Mouse (Mus musculus) cerebellum, postnatal 25 days (tissue): ENCODE measurements around the gene Myrfl.

Experiments
- DNase-seq, 2 experiments: peaks; one replicate each; pipeline ENCODE4 v3.0.0; 2021; ENCODE audit warnings: mixed read lengths in 2 of 2

Gene Myrfl

DNA sequence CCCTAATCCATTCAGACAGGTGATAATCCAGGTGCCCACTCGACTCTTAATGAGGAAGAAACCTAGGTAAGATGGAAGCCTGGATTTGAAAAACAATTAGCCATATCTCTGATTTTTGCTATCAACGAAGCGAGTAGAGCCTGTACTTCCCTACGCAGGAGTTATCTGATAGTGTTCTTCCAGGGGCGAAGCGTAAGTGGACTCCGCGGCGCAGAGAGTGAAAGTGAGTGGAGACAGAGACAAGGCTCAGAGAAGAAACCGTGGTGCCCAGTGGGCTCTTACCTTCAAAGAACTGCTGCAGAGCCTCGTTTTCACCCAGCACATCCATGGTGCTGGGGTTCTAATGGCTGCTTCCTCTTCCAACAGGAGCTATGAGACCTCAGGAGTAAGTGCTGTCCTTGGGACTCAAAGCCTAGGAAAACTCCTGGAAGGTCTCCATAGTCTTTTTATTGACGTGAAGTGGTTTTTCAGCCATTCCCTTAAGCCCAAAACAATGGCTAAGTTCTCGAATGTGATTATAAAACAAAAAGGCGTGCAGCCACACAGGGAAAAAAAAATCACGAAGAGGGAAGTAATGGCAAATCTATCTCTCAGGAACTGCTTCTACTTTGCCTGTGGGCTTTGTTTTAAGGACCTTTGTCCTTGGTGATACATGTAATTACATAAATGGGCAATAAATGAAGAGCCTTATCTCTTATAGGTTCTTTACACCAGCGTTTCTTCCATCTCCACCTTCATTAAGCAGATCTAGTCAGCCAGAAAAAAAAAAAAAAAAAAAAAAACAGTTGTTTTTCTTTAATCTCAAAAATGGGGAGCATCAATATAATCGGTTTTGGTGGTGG lies at the start of gene Myrfl:
Gene Myrfl (minus strand): TSS at position 584 of the 842 bp plus-strand sequence.
- DNase-seq = no peak

DNA sequence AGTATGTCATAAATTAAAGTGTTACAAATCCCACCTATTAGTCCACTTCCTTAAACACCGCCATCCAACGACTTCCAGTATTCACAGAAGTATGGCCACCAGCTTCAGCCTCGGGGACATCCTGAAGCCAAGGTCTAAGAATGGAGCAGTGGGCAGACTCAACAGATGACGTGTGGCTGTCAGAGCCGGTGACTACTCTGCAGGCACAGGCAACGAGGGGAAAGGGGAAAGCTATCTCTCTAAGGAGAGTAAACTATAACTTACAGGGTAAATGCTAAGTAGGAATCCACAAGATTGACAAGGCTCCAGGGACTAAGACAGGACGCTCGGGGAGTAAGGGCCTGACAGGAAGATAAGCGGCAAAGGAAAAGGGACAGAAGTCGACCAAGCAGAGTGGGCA lies 48.2 kb upstream of the Myrfl start:
- DNase-seq = no peak

DNA sequence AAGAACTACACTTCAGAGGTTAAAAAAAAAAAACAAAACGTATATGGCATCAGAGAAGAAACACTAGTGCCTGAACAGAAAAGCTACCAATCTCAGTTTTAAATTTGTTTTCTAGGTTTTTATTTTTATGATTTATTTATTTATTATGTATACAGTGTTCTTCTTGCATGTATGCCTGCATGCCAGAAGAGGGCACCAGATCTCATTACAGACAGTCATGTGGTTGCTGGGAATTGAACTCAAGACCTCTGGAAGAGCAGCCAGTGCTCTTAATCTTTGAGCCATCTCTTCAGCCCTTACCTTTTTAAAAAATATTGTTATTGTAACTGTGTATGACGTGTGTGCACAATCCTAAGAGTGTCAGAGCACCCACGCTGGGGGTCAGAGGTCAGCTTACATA lies 47.4 kb upstream of the Myrfl start:
- DNase-seq = no peak

- DNase-seq = peak; percentile 24 to 51
Observed at GRCm38 (mm10) chr10:116943025-116943424, 46.3 kb upstream of the Myrfl start.

- DNase-seq = no peak
Observed at GRCm38 (mm10) chr10:116935028-116935427, 38.3 kb upstream of the Myrfl start.

- DNase-seq = no peak
Observed at GRCm38 (mm10) chr10:116933794-116934193, 37.1 kb upstream of the Myrfl start.

GRCm38 (mm10) chr10:116932418-116932817 lies 35.7 kb upstream of the Myrfl start:
- no peak for DNase-seq

DNA sequence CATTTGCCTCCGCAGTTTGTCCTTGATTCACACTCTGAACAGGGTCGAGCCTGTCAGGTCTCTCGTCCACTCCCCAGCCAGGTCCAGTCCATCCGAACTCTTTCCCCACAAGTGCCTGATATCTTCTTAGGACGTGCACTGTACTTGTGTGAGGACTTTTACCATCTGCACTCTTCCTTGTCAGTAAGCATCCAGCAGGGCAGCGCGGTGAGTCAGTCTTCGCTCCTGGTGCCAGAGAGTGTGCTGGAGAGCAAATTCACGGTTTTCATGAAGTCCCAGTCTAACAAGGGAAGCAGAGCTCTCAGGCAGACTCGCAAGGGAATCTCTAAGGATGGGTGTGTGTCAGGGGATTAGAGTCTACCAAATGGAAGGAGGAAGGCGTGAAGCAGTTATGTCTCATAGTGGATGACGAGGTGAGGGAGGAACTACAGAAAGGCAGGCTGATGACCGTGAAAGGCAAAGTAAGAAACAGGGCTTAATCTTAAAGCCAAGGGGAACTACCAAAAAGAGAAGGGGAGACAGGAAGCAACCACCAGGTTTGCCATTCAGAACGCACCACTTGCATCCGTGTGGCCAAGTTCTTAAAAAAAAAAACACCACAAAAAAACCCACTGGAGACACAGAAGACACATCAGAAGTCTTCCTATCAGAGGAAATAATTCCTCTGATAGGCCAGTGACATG lies 34.9 kb upstream of the Myrfl start:
- peak; percentile 22 to 43 for DNase-seq

DNA sequence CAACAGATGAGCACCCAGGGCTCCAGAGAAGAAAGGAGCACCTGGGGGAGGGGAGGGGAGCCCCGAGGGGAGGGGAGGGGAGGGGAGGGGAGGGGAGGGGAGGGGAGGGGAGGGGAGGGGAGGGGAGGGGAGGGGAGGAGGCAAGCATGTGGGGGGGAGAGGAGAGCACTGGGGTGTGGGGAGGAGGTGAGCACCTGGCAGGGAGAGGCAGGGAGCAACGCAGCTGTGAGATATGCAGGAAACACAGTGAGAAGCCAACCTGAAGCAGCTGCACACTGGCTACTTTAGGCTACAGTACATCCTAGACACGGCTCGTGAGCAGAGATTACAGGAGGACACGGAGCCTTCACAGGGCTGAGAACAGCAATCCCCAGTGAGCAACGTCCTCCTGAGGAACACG lies 34.2 kb upstream of the Myrfl start:
- DNase-seq = no peak

DNA sequence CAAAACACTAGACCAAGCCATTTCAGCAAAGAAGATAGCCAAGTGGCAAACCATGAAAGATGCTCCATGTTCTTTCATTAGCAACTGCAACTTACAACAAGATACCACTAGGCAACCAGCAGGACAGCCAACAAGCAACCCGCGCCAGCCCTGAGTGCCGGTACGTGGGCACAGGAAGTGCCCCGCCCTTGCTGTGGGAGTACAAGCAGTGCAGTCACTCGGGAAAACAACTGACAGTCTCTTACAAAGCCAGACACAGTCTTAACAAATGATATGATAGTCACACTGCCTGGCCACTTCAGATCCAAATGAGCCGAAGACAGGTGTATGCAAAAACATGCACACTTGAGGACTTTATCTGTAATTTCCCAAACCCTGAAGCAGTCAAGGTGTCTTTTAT lies 33.8 kb upstream of the Myrfl start:
- DNase-seq = no peak

- no peak for DNase-seq
Observed at GRCm38 (mm10) chr10:116928826-116929225, 32.1 kb upstream of the Myrfl start.

DNA sequence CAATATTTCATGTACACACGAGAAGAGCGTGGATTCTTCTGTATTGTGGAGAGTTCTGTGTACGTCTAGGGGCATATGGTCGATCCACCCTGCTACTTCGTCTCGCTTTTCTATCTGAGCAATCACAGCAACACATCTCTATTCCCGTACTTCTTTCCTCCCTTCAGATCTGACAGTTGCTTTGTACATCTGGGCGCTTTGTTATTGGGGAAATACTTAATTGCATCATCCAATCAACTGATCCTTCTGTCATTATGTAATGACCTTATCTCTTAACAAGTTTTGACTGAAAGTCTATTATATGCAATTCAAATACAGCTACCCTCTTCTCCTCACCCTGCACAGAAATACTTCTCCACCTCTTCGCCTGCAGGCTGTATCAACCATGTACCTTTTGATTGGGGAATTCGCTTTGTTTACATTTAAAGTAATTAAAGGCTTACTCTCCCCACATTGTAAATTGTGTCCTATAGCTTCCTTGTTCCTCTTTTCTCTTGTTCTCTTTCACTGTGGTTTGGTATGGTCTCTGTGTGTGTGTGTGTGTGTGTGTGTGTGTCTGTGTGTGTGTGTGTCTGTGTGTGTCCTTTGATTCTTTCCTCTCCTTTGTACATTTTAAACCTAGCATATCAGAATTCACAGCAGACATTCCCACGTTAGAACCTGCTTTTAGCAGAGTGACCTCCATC lies 29.9 kb upstream of the Myrfl start:
- DNase-seq = no peak

- no peak for DNase-seq
Observed at GRCm38 (mm10) chr10:116923651-116924495, 27.2 kb upstream of the Myrfl start.

GRCm38 (mm10) chr10:116922161-116922560 lies 25.4 kb upstream of the Myrfl start:
- no peak for DNase-seq

DNA sequence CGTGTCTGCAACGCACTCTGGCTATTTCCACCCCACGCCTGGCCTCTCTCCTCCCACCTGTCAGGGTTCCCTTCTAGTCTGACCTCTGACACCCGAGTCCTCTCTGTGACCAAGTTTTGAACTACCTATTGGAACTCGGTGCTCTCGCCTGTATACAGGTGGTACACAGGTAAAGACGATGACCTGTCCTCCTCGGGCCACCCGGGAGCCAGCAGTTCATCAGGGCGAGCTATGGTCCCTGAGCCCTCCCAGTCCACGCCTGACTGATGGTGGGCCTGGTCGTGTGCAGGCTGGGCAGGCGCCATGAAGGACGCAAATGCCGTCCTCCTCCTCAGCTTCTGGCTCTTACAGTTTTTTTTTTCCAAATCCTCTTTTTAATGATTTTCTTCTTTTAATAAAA lies 24.7 kb upstream of the Myrfl start:
- DNase-seq = no peak

DNA sequence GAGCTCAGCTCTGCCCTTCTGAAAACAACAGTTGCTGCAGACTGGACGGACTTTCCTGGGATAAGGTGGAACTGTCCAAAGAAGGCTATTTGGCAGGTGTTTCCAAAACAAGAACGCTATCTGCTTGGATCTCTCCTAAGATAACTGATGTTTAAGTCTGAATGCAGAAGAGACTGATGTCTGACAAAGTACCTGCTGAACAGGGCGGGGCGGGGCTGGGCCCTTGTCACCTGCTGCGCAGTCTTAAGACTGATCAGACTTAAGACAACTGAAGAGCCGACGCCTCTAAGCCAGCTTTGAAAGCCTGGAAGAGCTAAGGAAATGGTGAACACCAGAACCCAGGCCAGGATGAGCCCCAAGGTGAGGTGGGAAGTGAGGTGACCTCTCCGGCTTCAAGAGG lies 23.9 kb upstream of the Myrfl start:
- no peak for DNase-seq

DNA sequence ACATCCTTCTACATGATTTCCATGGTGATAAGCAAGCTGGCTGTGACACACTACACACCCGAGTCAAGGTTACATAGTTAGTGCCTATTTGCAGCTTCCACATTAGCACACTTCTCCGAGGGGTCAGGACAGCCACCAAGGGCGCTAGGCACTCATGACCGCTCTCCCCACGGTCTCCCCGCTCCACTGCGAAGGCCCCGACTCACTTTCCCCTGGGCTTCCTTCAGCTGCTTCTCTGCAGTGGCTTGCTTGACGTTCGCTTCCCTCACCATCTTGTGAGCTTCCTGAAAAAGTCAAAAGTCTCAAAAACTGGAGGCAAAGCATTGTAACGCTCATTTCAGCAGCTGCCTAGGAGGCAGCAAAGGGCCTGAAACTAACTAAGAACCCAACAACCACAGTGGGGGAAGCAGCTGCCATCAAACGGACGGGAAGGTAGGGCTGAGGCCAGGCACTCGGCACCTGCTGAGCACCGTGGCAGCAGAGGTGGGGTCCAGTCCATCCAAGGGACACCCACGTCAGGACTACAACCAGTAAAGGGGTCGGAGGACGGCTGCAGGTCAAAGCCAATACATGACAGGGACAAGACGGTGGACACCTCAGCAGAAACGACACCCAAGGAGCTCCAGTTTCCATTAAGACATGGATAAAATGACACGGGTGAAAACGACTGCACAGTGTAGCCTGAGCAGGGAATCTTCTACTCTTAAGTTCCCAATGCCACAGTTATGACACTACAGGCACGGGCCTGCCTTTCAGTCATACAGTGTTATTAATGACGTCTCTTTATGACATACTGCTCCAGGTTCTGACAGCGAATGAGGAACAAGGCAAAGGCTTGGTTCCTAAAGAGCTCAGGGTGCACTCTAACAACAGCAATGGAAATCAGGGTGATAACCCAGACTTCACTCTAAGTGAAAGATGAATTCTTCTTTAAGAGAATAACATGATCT lies 22.9 kb upstream of the Myrfl start:
- no peak for DNase-seq

- DNase-seq = no peak
Observed at GRCm38 (mm10) chr10:116916581-116916980, 19.9 kb upstream of the Myrfl start.

- DNase-seq = no peak
Observed at GRCm38 (mm10) chr10:116915286-116915685, 18.6 kb upstream of the Myrfl start.

DNA sequence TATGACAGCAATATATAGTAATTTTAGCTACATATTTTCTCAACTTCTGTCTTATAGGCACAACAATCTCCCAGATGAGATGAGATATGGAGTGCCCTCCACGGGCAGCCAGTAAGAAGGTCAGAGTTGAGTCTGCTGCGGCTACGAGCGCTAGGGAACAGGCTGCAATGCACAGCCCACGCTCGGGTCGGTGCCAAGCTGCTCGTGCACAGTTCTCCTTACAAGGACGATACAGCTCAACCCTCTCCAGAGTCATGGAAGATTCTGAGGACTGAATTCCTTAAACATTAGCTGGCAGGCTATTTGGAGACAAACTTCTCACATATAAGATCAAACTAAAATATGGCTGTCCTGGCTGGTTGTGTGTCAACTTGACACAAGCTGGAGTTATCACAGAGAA lies 17.9 kb upstream of the Myrfl start:
- no peak for DNase-seq

- no peak for DNase-seq
Observed at GRCm38 (mm10) chr10:116913647-116914273, 17.0 kb upstream of the Myrfl start.
